Mouse (Mus musculus) neural tube, embryonic 15.5 days (tissue): ENCODE results near the gene Psmc3ip. TPM values are rescaled to one million over a fixed set of nuclear protein-coding genes. Genes with fewer than 3 reads are reported as not detected.

Experiments
- ATAC-seq: fragments of 200-750 bp; cut with Nextera tagmentation; 2 replicates; pipeline ENCODE4 v1.8.0; 2017; ENCODE audit warnings: mild to moderate bottlenecking, moderate TSS enrichment, moderate library complexity; ENCODE audit not compliant: low FRiP score
- H3K27ac ChIP-seq: fragments of 300-500 bp; sonication (generic); replicated peaks from 2 replicates; pipeline ENCODE4 v1.5.1; 2015; ENCODE audit warnings: mild to moderate bottlenecking, inconsistent platforms
- H3K27me3 ChIP-seq: fragments of 300-500 bp; sonication (generic); replicated peaks from 2 replicates; pipeline ENCODE4 v1.6.1; 2015; ENCODE audit warnings: inconsistent platforms
- H3K36me3 ChIP-seq: fragments of 300-500 bp; sonication (generic); 2 replicates; pipeline ENCODE4 v1.6.1; 2015; ENCODE audit warnings: inconsistent platforms
- H3K4me1 ChIP-seq: fragments of 300-500 bp; sonication (generic); 2 replicates; pipeline ENCODE4 v1.6.1; 2015; ENCODE audit warnings: inconsistent platforms
- H3K4me2 ChIP-seq: fragments of 300-500 bp; sonication (generic); 2 replicates; pipeline ENCODE4 v1.6.1; 2015; ENCODE audit warnings: inconsistent platforms, mild to moderate bottlenecking, moderate library complexity
- H3K4me3 ChIP-seq: fragments of 300-500 bp; sonication (generic); replicated peaks from 2 replicates; pipeline ENCODE4 v1.5.1; 2015; ENCODE audit warnings: mild to moderate bottlenecking, inconsistent platforms
- H3K9ac ChIP-seq: fragments of 300-500 bp; sonication (generic); replicated peaks from 2 replicates; pipeline ENCODE4 v1.6.1; 2015; ENCODE audit warnings: mild to moderate bottlenecking, inconsistent platforms
- H3K9me3 ChIP-seq: fragments of 300-500 bp; sonication (generic); replicated peaks from 2 replicates; pipeline ENCODE4 v1.6.1; 2016; ENCODE audit warnings: inconsistent platforms
- WGBS: fragments of 180-500 bp; shearing (Covaris S2); methylation state at CpG from one replicate; pipeline ENCODE4 v1.1.7; 2015; ENCODE audit warnings: mixed read lengths; 5-methylcytosine and 5-hydroxymethylcytosine counted together
- polyA plus RNA-seq: library from polyadenylated mRNA; unstranded; fragments of >200 nt; fragmentation: Nextera tagmentation; extraction: Ambion mirVana; gene quantifications from 2 replicates; pipeline ENCODE4 v1.2.1, GENCODE M21; 2015

The Psmc3ip gene
- polyA plus RNA-seq, 1 experiment from 2014 or later: 17.7 TPM

GRCm38 (mm10) chr11:101112186-101112585, 16.9 kb upstream of the Psmc3ip start:
- no peaks in the 10 kb centered on the region for H3K9me3 ChIP-seq
- no peak for ATAC-seq
- H3K36me3 ChIP-seq: no peaks in the 10 kb centered on the region; the same call in 1 of the 2 replicates
- no peak overlapping the region for H3K27ac ChIP-seq
- peaks cover 32% of the 10 kb centered on the region for H3K4me1 ChIP-seq
- no peak overlapping the region for H3K4me2 ChIP-seq
- WGBS: 83% methylated on average over 3 of the region's 3 CpGs
- H3K4me3 ChIP-seq: no peak overlapping the region
- no peaks in the 10 kb centered on the region for H3K27me3 ChIP-seq
- H3K9ac ChIP-seq: no peak overlapping the region

DNA sequence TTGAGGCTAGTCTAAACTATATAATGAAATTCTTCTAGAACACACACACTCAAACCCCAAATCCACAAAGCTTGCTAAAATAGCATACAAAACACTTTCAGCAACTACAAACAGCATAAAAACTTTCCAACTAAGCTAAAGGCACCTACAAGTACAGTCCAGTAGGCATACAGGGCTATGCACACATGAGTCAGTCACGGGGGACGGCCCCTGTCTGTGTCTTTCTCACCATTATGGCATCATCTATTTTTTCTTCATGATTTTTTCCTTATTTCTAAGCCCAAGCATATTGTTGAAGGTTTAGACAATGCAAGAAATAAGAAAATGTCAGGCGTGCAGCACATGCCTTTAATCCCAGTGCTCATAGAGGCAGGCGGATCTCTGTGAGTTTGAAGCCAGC, 15.9 kb upstream of the Psmc3ip start:
- Histone ChIP-seq H3K9me3 (no peaks in the 10 kb centered on the region), H3K9ac (no peak overlapping the region), H3K4me1 (peaks cover 23% of the 10 kb centered on the region), H3K36me3 (no peaks in the 10 kb centered on the region; the same call in 1 of the 2 replicates), H3K27ac (no peak overlapping the region), H3K4me3 (no peak overlapping the region), H3K27me3 (no peaks in the 10 kb centered on the region), H3K4me2 (no peak overlapping the region)
- WGBS: 92% methylated on average over 4 of the region's 4 CpGs
- no peak for ATAC-seq

DNA sequence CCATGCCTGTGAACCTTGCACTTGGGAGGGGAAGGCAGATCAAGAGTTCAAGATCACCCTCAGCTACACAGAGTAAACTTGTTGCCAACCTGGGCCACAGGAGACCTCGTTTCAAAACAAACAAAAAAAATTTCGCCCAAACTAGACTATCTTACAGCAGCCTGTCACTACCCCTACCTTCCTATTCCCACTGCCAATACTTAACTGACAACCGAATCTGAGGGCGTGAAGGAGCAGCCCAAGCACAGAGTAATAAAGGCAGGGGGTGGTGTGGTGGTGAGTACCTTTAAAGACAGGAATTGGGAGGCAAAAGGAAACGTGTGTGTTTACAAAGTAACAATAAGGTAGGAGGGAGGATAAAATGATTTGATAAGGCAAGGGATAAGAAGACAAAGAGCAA, 15.5 kb upstream of the Psmc3ip start:
- WGBS: 62% methylated on average over 5 of the region's 5 CpGs
- Histone ChIP-seq H3K9me3 (no peaks in the 10 kb centered on the region), H3K27me3 (no peaks in the 10 kb centered on the region), H3K9ac (no peak overlapping the region), H3K36me3 (no peaks in the 10 kb centered on the region; the same call in 1 of the 2 replicates), H3K4me1 (peaks cover 18% of the 10 kb centered on the region), H3K27ac (no peak overlapping the region), H3K4me3 (no peak overlapping the region), H3K4me2 (no peak overlapping the region)
- ATAC-seq: no peak

DNA sequence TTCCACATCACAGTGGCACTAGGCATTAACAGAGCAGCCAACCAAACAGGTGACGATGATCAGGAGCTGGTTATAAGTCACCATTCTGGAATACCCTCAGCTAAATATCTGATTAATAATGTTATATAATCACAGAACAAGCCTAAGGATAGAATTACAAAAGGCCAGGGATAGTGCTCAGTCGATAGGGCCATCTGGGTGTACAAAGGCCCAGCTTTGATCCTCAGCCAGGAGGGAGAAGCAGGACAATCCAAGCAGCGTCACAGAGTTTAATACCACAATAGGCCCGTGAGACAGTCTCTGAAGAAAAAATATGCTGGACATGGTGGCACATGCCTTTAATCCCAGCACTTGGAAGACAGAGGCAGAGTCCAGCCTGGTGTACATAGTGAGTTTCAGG, 14.1 kb upstream of the Psmc3ip start:
- Histone ChIP-seq H3K9me3 (no peaks in the 10 kb centered on the region), H3K4me3 (no peak overlapping the region), H3K27ac (no peak overlapping the region), H3K36me3 (peaks cover 4% of the 10 kb centered on the region), H3K9ac (no peak overlapping the region), H3K4me1 (peaks cover 4% of the 10 kb centered on the region; the same call in 1 of the 2 replicates), H3K27me3 (no peaks in the 10 kb centered on the region), H3K4me2 (no peak overlapping the region)
- ATAC-seq: no peak
- 58% methylated on average over 4 of the region's 4 CpGs for WGBS

GRCm38 (mm10) chr11:101103011-101103410, 7.8 kb upstream of the Psmc3ip start:
- Histone ChIP-seq H3K4me3 (no peak overlapping the region), H3K27ac (no peak overlapping the region), H3K36me3 (peaks cover 58% of the 10 kb centered on the region), H3K9me3 (no peaks in the 10 kb centered on the region), H3K4me2 (no peak overlapping the region), H3K9ac (no peak overlapping the region), H3K4me1 (no peaks in the 10 kb centered on the region), H3K27me3 (no peaks in the 10 kb centered on the region)
- ATAC-seq: no peak
- 88% methylated on average over 5 of the region's 5 CpGs for WGBS

GRCm38 (mm10) chr11:101098231-101098630, 3.0 kb upstream of the Psmc3ip start:
- no peak for ATAC-seq
- Histone ChIP-seq H3K36me3 (peaks cover 68% of the 10 kb centered on the region), H3K9me3 (no peaks in the 10 kb centered on the region), H3K27me3 (no peaks in the 10 kb centered on the region), H3K9ac (no peak overlapping the region), H3K4me2 (no peak overlapping the region), H3K4me3 (no peak overlapping the region), H3K4me1 (peaks cover 23% of the 10 kb centered on the region), H3K27ac (no peak overlapping the region)
- 92% methylated on average over 8 of the region's 8 CpGs for WGBS

DNA sequence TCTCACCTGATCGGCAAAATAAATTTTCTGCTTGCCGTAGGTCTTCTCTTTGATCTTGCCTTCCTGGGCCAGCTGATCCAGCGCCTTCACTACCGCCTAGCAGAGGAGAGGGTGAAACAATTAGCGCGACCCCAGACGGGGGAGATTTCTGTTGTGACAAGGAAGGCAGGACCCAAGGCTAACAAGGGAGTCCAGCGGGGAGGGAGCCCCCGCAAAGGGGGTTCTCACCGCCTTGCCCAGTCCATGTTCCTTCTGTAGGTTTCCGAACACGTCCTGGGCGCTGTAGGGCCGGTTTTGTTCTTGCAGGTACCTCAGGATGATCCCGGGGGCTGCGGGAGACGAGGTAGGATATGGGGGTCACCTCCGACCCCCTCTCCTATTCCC, 314 bp downstream of the Psmc3ip start:
- peak overlapping the region; percentile 47 for H3K9ac ChIP-seq
- peaks cover 23% of the 10 kb centered on the region for H3K4me1 ChIP-seq
- peak overlapping the region; percentile 81 for H3K4me3 ChIP-seq
- no peaks in the 10 kb centered on the region for H3K9me3 ChIP-seq
- H3K27ac ChIP-seq: peak overlapping the region; percentile 95
- peak overlapping the region; percentile 90 for H3K4me2 ChIP-seq
- H3K27me3 ChIP-seq: no peaks in the 10 kb centered on the region
- H3K36me3 ChIP-seq: peaks cover 71% of the 10 kb centered on the region
- 0 out of 2 replicates have a peak, but pooled peaks have one; percentile 29 for ATAC-seq
- 0% methylated on average over 18 of the region's 18 CpGs for WGBS

DNA sequence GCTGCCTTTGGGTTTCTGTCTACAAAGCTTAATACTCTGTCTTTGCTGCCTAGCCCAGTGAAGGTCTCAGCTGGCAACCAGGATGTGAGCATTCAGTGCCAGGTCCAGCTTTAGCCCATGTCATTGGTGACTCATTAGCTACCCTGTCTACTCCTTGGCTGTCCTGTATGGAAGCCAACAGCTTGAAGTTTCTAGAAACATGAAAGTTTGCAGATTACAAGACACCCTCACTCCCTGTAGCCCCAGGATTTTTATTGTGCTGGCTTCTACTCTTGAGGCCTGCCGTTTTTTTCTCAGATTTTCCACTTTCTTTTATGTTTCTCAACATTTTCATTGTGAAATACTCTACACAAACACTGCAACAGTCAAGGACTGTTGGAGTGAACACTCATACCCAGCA, 5.3 kb downstream of the Psmc3ip start:
- H3K36me3 ChIP-seq: peaks cover 50% of the 10 kb centered on the region
- H3K9me3 ChIP-seq: no peaks in the 10 kb centered on the region
- no peak overlapping the region for H3K4me3 ChIP-seq
- no peak overlapping the region for H3K27ac ChIP-seq
- H3K4me1 ChIP-seq: peaks cover 44% of the 10 kb centered on the region
- no peak overlapping the region for H3K4me2 ChIP-seq
- ATAC-seq: no peak
- 86% methylated on average over 1 of the region's 1 CpGs for WGBS
- H3K27me3 ChIP-seq: no peaks in the 10 kb centered on the region
- no peak overlapping the region for H3K9ac ChIP-seq

GRCm38 (mm10) chr11:101087682-101088055, 7.6 kb downstream of the Psmc3ip start:
- ATAC-seq: no peak
- Histone ChIP-seq H3K36me3 (peaks cover 39% of the 10 kb centered on the region), H3K27ac (peak overlapping the region; percentile 91), H3K9me3 (no peaks in the 10 kb centered on the region), H3K4me2 (peak overlapping the region; percentile 89), H3K4me1 (peaks cover 47% of the 10 kb centered on the region), H3K27me3 (no peaks in the 10 kb centered on the region), H3K9ac (peak overlapping the region; percentile 78), H3K4me3 (peak overlapping the region; percentile 75)
- 8% methylated on average over 8 of the region's 8 CpGs for WGBS

- H3K27me3 ChIP-seq: no peaks in the 10 kb centered on the region
- peak within 1 kb of the TSS; percentile 78 for H3K9ac ChIP-seq
- H3K27ac ChIP-seq: peak within 1 kb of the TSS; percentile 91
- H3K4me2 ChIP-seq: peak within 1 kb of the TSS; percentile 89
- H3K4me1 ChIP-seq: peaks cover 49% of the 10 kb centered on the region
- WGBS: under 1% methylated on average over 52 of the region's 52 CpGs
- H3K4me3 ChIP-seq: peak within 1 kb of the TSS; percentile 75
- H3K9me3 ChIP-seq: no peaks in the 10 kb centered on the region
- H3K36me3 ChIP-seq: peaks cover 33% of the 10 kb centered on the region
- peak; percentile 87 for ATAC-seq
These were observed 8.2 kb downstream of the Psmc3ip start, which contains the start of gene Mlx for GRCm38 (mm10) chr11:101086756-101087681. Gene Mlx (plus strand): TSS chr11:101087277.

GRCm38 (mm10) chr11:101086323-101086674, 8.9 kb downstream of the Psmc3ip start:
- ATAC-seq: no peak
- peak overlapping the region; percentile 89 for H3K4me2 ChIP-seq
- 82% methylated on average over 6 of the region's 6 CpGs for WGBS
- peaks cover 25% of the 10 kb centered on the region for H3K36me3 ChIP-seq
- H3K4me3 ChIP-seq: peak overlapping the region; percentile 75
- H3K9ac ChIP-seq: peak overlapping the region; percentile 78
- peak overlapping the region; percentile 91 for H3K27ac ChIP-seq
- no peaks in the 10 kb centered on the region for H3K9me3 ChIP-seq
- H3K4me1 ChIP-seq: peaks cover 56% of the 10 kb centered on the region
- no peaks in the 10 kb centered on the region for H3K27me3 ChIP-seq
